Mouse (Mus musculus) hematopoietic stem cell, adult 5-6 weeks (primary cell): Measurements from ENCODE around the gene Tcf23. TPM values are rescaled to one million over a fixed set of nuclear protein-coding genes. Genes with fewer than 3 reads are reported as not detected.

ENCODE experiments used
- total RNA-seq: library from RNA; stranded (forward); fragments of 172-1452, 232-1000 nt; gene quantifications from 2 replicates; pipeline ENCODE4 v1.2.3, GENCODE M21; 2017

Gene Tcf23
- total RNA-seq, 1 experiment from 2014 or later, result not detected

Other genes starting within 250 kb of the Tcf23 start
- 0.88 and 2.8 TPM in 2 replicates for gene Mapre3, start 154.0 kb upstream of the Tcf23 start, total RNA-seq
- gene Tmem214, start 100.7 kb upstream of the Tcf23 start, total RNA-seq, result 12.0 and 17.8 TPM in 2 replicates
- gene Agbl5, start 80.0 kb upstream of the Tcf23 start, total RNA-seq, result 19.3 and 25.6 TPM in 2 replicates
- gene Ost4, start 60.9 kb upstream of the Tcf23 start, total RNA-seq, result 190 and 197 TPM in 2 replicates
- 31.9 and 48.9 TPM in 2 replicates for gene Emilin1, start 55.3 kb upstream of the Tcf23 start, total RNA-seq
- 69.2 and 71.8 TPM in 2 replicates for gene Khk, start 47.2 kb upstream of the Tcf23 start, total RNA-seq
- not detected in 2 replicates for gene Cgref1, start 23.1 kb upstream of the Tcf23 start, total RNA-seq
- 56.5 and 72.3 TPM in 2 replicates for gene Preb, start 8.3 kb upstream of the Tcf23 start, total RNA-seq
- gene Atraid, start 79.7 kb downstream of the Tcf23 start, total RNA-seq, result 69.1 and 74.0 TPM in 2 replicates
- gene Slc5a6, start 80.3 kb downstream of the Tcf23 start, total RNA-seq, result 5.1 and 6.7 TPM in 2 replicates
- 22.2 and 33.5 TPM in 2 replicates for gene Cad, start 86.1 kb downstream of the Tcf23 start, total RNA-seq
- not detected in 2 replicates for gene Dnajc5g, start 137.6 kb downstream of the Tcf23 start, total RNA-seq
- not detected in 2 replicates for gene Slc30a3, start 139.6 kb downstream of the Tcf23 start, total RNA-seq
- not detected in 2 replicates for gene Trim54, start 148.1 kb downstream of the Tcf23 start, total RNA-seq
- not detected in 2 replicates for gene Ucn, start 170.2 kb downstream of the Tcf23 start, total RNA-seq
- gene Mpv17, start 185.6 kb downstream of the Tcf23 start, total RNA-seq, result 32.1 and 51.0 TPM in 2 replicates
- 1.2 TPM in 1 of 2 replicates, not detected in the other for gene Gm29609, start 211.2 kb downstream of the Tcf23 start, total RNA-seq
- 64.3 and 83.3 TPM in 2 replicates for gene Gtf3c2, start 211.5 kb downstream of the Tcf23 start, total RNA-seq
- 33.8 and 37.6 TPM in 2 replicates for gene Snx17, start 224.6 kb downstream of the Tcf23 start, total RNA-seq
- gene Eif2b4, start 224.8 kb downstream of the Tcf23 start, total RNA-seq, result 11.4 and 16.0 TPM in 2 replicates
- gene Zfp513, start 233.6 kb downstream of the Tcf23 start, total RNA-seq, result 5.8 and 11.3 TPM in 2 replicates